Mouse (Mus musculus): ENCODE data around the gene Maats1.
A peak's percentile ranks its signal among the peaks of the same experiment; 100 is the strongest.
"Not testable (repeated sequence)": the region's sequence is repeated elsewhere in the genome, so short reads cannot be mapped to it uniquely, and the experiment has no call there.

Maats1 gene

GRCm38 (mm10) chr16:38348217-38348761 is 6.3 kb upstream of the Maats1 start:
- DNase-seq (ENCODE audit: low read depth, low spot score) = no peak

DNA sequence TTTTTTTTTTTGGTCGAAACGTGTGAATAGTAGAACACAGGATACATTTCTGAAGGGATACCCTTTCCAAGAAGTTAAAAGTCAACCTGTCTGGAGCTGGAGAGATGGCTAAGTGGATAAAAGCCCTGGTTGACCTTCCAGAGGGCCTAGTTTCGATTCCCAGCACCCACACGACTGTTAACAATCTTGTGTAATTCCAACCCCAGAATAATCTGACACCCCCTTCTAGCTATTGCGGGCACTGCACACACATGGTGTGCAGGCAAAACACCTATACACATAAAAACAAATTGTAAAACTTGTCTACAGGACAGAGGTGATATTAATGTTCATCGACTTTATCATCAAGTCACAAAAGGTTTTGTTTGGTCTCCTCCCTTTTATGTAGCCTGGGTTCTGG is 5.6 kb upstream of the Maats1 start:
- DNase-seq (ENCODE audit: low read depth, low spot score) = no peak

- DNase-seq (ENCODE audit: low read depth, low spot score) = peak; percentile 96
These were observed 4.8 kb upstream of the Maats1 start, which contains the start of the genes Cox17 and Gm21987 for GRCm38 (mm10) chr16:38346529-38347325. TSS of gene Cox17 (plus strand) at chr16:38346991. TSS of gene Gm21987 (plus strand) at chr16:38347040.

- peak; percentile 55 for DNase-seq (ENCODE audit: low read depth, low spot score)
These were observed 3.2 kb upstream of the Maats1 start for GRCm38 (mm10) chr16:38344941-38345725.

DNA sequence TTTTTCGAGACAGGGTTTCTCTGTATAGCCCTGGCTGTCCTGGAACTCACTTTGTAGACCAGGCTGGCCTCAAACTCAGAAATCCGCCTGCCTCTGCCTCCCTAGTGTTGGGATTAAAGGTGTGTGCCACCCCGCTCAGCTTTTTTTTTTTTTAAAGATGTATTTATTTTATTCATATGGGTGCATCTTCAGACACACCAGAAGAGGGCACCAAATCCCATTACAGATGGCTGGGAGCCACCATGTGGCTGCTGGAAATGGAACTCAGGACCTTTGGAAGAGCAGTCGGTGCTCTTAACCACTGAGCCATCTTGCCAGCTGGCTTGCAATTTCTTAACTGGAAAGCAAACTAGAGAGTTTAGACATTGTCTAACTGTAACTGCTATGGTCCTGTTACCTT is 3.9 kb downstream of the Maats1 start:
- not testable (repeated sequence) for DNase-seq (ENCODE audit: low read depth, low spot score)

DNA sequence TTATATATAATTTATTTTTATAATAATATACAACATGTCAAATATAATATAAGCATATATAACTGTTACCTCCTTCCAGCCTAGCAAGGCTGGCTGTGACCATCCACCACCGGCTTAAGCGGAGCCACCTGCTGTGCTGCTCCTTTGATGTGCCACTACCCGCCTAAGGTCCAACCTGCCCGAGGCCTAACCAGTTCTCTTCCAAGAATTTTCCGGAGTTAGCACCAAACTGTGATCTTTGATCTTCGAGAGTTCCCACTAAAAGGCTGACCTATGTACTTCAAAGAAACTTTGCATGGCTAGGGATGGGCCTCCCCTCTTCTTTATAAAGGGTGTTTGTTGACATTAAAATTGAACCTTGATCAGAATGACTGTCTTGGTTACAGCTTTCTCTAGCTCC is 7.5 kb downstream of the Maats1 start:
- no peak for DNase-seq (ENCODE audit: low read depth, low spot score)

DNA sequence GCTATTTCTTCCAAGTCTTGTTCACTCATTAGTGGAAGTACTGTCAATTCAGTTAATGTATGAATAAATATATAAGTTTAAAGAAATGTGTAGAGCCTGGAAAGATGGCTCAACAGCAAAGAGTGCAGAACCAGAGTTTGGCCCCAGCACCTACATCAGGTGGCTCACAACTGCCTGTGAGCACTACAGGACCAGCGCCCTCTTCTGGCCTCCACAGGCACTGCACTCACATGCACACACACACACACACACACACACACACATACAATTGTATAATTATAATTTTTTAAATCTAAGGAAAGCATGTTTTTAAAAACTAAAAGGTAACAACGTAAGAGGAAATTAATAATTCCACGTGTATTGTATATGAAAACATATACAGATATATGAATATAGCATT is 12.6 kb downstream of the Maats1 start:
- no peak for DNase-seq (ENCODE audit: low read depth, low spot score)

GRCm38 (mm10) chr16:38326778-38327397 is 15.1 kb downstream of the Maats1 start:
- DNase-seq (ENCODE audit: low read depth, low spot score) = no peak

- no peak for DNase-seq (ENCODE audit: low read depth, low spot score)
These were observed 17.6 kb downstream of the Maats1 start for GRCm38 (mm10) chr16:38324311-38324710.

DNA sequence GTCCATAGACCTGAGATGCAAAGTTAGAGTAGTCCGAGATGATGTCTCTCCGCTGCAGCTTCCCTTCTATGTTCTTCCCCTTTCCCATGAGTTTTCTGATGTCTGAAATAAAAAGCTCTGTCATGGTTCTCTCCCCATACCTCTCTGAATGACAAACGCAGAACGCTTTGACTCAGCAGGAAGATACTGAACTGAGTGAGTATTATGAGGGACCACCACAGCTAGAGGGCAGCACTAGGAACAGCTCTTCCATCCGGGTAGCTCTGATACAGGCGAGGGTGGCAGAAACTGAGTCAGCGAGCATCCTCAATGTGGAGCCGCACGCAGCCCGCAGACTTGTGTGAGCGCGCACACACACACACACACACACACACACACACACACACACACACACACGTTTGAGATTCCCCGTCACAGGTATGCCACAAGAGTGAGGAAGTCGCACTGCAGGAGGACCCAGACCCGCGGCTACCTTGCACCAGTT is 20.4 kb downstream of the Maats1 start:
- peak; percentile 60 for DNase-seq (ENCODE audit: low read depth, low spot score)

GRCm38 (mm10) chr16:38319087-38319486 is 22.9 kb downstream of the Maats1 start:
- no peak for DNase-seq (ENCODE audit: low read depth, low spot score)

GRCm38 (mm10) chr16:38318492-38318891 is 23.5 kb downstream of the Maats1 start:
- DNase-seq (ENCODE audit: low read depth, low spot score) = no peak

- no peak for DNase-seq (ENCODE audit: low read depth, low spot score)
These were observed 33.7 kb downstream of the Maats1 start for GRCm38 (mm10) chr16:38308195-38308594.

DNA sequence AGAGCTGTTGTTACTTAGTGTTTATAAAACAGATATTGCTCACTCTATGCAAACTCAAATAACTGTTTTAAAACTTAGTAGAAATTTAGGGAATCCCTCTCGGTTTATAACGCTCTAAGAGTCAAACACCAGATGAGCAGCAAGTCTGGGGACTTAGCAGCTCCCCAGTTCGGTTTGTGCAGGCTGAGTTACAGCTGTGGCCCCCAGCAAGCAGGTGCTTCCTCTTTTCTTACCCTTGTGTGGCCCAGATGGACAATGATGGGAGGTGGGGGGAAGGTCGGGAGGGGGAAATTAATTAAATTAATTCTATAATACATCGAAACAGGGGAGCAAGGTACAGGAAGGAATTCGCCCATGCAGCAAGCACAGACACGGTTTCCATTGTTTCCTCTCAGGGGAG is 34.3 kb downstream of the Maats1 start:
- DNase-seq (ENCODE audit: low read depth, low spot score) = no peak

DNA sequence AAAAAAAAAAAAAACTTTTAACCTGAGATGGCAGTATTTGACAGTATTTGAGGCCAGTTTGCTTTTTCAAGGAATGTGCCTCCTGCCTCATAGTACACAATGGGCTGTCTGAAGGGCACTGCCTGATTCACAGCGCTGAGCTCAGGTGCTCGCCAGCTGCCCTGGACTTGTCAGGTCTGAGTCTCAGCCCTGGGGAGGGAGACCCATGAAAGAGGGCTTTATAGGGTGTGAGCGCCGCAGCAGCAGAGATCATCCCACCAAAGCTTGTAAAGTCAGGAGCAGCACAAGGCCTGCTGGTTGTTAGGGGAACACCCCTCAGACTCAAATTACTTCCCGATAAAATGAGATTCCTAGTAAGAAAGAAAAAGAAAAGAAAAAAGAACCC is 34.7 kb downstream of the Maats1 start:
- DNase-seq (ENCODE audit: low read depth, low spot score) = no peak

DNA sequence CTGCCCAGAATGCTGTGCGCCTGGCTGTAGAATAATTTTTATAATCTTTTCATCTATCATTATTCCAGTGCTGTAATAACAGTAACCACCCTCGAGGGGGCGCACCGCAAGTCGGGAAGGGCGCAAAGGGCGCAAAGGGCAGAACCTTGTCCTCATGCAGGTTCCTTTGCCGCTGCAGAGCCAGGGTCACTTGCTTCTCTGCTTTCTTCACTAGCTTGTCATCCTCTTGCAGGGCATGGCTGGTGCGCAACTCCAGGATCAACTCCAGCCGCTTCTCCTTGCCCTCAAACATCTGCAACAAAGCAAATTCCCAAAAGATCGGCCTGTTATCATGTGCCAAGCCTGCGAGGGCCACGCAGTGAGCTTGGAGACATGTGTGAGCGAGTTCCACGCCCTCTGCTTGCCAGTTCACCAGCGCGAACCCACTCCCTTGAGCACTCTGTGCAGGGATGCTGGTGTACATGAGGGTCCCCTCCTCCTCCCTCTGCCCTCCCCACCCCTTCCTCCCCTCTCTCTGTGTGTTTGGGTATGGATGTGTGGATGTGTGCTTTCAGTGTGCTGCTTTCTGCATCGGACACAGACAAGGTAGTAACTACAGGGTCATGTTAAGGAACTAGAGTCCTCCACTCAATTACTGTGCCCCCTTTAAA is 35.2 kb downstream of the Maats1 start:
- DNase-seq (ENCODE audit: low read depth, low spot score) = peak; percentile 6

- no peak for DNase-seq (ENCODE audit: low read depth, low spot score)
These were observed 37.3 kb downstream of the Maats1 start for GRCm38 (mm10) chr16:38304460-38305194.

- DNase-seq (ENCODE audit: low read depth, low spot score) = no peak
These were observed 39.6 kb downstream of the Maats1 start for GRCm38 (mm10) chr16:38302367-38302766.

DNA sequence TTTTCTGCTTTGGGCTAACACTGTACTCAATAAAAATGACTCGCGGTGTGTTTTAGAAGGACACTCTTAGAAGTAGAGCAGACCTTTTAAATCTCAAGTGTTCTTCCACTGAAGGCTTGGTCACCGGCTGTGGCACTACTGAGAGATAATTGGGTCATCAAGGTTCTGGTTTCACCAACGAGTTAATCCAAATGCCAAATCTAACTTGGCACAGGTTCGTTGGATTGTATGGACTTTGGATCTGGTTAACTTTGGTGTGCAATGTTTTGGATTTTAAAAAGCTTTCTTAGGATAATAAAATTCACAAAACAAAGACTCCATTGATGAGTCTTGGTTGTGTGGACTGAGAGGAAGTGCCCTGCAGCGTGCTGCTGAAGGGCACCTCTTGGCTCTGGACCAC is 43.5 kb downstream of the Maats1 start:
- DNase-seq (ENCODE audit: low read depth, low spot score) = no peak

GRCm38 (mm10) chr16:38295349-38295930 is 46.5 kb downstream of the Maats1 start:
- DNase-seq (ENCODE audit: low read depth, low spot score) = no peak
